Mouse (Mus musculus) Muller cell, postnatal 12 days (primary cell): ENCODE data around the gene Tox2.

Experiments
- DNase-seq: peaks from one replicate; pipeline ENCODE4 v3.0.0-alpha.2; 2015; ENCODE audit errors: inconsistent ontology term

Tox2 gene

GRCm38 (mm10) chr2:163205262-163205647 is 2.3 kb downstream of the Tox2 start:
- peak; percentile 29 for DNase-seq

DNA sequence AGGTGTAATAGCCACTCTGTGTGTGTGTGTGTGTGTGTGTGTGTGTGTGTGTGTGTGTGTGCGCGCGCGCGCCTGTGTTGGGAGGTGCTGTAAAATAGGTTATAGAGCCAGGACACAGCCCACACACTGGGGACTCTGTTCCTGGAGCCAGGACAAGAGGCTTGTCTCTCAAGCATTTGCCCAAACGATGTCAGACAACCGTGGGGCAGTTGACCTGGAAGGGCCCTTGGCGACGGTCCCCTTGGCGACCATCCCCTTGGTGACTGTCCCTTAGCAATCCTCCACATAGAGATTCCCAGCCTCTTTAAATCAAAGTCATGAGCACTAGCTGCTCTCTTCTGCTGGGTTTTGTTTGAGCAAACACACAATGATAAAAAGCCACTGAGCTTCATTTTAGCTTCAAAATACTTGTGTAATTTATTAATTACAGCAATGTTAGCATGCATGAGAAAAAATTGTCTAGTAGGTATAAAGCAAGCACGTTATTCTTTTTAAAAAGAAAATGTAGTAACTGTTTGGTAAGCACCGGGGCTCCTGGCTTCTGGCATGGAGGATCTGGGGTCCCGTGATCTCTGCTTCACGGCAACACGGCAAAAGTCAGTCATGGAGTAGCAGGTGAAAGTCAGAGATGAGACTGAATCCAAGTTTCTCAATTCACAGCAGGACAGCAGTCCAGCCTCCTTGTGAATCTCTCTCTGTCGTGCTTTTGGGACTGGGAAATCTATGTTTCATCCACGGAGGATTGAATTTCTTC is 3.0 kb downstream of the Tox2 start:
- peak; percentile 86 for DNase-seq

GRCm38 (mm10) chr2:163207315-163207714 is 4.4 kb downstream of the Tox2 start:
- no peak for DNase-seq

- DNase-seq: no peak
Observed at GRCm38 (mm10) chr2:163209139-163209538, 6.2 kb downstream of the Tox2 start.

GRCm38 (mm10) chr2:163213085-163213484 is 10.2 kb downstream of the Tox2 start:
- DNase-seq: no peak

DNA sequence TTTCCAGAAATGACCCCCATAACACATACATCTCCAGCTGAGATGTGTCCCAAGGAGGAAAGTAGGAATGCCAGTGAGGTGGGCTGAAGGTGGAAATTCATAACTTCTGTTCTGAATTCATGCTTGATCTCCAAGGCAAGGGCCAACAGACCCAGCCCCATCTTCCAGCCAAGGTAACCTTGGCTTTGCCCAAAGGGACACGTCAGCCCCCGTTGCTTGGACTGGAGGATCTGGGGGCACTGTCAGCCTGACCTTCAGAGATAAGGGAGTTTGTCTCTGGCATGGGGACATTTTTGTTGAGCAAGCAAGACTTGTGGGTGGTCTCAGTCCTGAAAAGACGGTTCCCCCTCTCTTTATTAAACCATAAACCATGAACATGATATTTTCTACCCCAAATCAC is 15.2 kb downstream of the Tox2 start:
- DNase-seq: no peak

GRCm38 (mm10) chr2:163218571-163218970 is 15.6 kb downstream of the Tox2 start:
- peak; percentile 48 for DNase-seq

- no peak for DNase-seq
Observed at GRCm38 (mm10) chr2:163219447-163219846, 16.5 kb downstream of the Tox2 start.

- DNase-seq: no peak
Observed at GRCm38 (mm10) chr2:163220706-163221105, 17.8 kb downstream of the Tox2 start.

DNA sequence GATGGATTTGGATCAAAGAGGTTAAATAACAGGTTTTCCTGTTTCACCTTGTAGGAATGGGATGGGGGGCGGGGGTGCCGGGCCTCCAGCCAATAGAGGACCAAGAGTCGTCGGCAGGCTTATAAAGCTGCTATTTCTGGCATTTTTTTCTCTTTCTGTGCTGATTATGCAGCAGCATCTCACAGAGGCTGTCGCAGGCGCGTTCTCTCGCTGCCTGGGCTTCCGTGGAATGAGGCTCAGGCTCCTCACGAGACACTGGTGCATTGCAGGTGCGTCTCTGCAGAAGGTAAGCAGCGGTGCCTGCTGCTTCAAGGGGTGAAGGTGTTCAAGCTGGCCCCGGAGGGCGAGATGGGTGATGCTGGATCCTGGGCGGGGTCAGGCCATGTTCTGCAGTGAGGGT is 22.4 kb downstream of the Tox2 start:
- no peak for DNase-seq

GRCm38 (mm10) chr2:163229050-163229449 is 26.1 kb downstream of the Tox2 start:
- DNase-seq: no peak

DNA sequence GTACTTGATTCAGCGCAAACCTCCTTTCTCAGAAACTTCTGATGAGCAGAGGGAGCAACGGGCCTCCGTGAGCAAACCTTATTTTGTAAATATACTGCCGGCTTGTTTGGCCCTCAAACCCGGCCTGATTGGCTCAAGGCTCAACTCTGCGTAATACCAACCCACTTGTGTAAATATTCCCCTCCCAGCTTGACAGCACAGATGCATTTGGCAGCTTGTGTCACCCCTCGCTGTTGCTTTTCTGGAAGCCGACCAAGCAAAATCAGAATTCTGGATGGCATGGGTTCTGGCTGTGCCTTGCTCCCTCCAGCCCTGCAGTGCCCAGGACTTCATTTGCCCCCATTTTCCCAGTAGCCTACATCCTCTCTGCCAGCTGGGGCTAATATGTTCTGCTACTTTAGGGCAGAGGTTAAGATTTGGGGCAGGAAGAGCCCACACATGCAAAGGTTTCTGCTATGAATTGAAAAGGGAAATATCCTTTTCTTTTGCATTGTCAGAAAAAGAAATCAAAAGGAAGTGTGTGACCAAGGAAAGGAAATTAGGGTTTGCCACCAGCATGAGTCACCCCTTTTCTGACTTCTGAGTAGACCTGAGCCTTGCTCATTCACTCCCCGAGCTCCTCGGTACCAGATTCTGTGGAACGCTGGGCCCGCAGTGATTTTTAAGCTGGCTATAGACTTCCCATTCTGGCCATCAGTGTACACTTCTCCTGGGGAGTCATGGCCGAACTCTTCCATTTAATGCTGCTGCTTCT is 29.0 kb downstream of the Tox2 start:
- DNase-seq: no peak

DNA sequence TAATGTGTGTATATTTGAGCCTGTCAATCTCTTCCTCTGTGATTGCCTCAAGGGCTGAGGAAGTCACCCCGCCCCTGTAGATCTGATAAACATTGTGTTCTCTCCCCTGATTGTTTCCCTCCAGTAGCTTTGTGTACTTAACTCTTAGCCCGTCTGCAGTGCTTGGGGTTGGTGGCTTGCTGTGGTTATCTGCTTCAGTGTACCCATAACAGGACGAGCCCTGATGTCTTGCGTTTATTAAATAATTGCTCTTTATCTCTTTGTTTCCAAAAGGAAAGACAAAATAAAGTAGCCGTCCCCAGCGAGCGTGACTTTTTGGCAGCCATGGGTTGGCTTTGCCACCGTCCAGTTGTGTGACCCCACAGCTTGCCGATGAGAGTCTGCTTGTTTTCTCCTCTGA is 30.7 kb downstream of the Tox2 start:
- no peak for DNase-seq

DNA sequence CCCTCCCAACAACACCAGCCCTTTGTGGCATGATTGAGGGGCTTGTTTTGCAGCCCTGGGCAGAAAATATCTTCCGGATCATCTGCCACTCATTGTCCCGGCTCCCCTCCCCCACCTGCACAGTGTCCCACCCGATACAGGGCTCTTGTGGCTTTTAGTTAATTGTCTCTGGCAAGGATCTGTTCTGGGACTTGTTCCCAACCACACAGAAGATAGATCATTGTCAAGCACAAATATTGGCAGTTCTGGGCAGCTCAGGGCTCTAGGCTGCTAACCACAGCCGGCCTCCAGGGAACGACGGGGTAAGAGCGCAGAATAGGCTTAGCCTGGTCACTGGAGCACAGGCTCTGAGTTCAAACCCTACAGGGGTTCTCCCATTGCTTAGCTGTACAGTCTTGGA is 33.1 kb downstream of the Tox2 start:
- DNase-seq: peak; percentile 93

DNA sequence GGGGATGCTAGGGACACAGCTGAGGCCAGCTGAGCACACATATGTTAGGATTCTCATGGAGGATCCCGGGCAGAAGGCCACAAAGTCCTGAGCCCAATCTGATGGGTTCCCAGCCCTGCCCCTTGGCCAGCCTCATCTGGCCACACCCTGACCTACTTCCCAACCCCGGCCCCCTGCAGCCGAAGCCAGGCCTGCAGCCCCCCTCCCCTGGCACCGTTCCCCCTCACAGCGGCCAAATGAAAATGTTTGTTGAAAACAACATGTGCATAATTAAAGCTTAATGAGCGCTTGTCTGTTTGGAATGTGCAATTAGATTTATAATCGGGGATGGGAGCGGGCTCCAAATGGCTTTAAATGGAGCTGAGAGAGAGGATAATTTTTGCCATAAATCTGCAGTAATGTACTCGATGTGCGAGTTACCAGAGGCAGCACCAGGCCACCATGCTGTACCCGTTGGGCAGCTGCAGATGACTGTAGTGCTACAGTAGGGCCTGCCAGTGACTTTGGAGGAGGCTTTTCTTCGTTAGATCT is 35.1 kb downstream of the Tox2 start:
- DNase-seq: peak; percentile 74

GRCm38 (mm10) chr2:163239945-163240344 is 37.0 kb downstream of the Tox2 start:
- DNase-seq: no peak

GRCm38 (mm10) chr2:163241867-163242266 is 38.9 kb downstream of the Tox2 start:
- no peak for DNase-seq

DNA sequence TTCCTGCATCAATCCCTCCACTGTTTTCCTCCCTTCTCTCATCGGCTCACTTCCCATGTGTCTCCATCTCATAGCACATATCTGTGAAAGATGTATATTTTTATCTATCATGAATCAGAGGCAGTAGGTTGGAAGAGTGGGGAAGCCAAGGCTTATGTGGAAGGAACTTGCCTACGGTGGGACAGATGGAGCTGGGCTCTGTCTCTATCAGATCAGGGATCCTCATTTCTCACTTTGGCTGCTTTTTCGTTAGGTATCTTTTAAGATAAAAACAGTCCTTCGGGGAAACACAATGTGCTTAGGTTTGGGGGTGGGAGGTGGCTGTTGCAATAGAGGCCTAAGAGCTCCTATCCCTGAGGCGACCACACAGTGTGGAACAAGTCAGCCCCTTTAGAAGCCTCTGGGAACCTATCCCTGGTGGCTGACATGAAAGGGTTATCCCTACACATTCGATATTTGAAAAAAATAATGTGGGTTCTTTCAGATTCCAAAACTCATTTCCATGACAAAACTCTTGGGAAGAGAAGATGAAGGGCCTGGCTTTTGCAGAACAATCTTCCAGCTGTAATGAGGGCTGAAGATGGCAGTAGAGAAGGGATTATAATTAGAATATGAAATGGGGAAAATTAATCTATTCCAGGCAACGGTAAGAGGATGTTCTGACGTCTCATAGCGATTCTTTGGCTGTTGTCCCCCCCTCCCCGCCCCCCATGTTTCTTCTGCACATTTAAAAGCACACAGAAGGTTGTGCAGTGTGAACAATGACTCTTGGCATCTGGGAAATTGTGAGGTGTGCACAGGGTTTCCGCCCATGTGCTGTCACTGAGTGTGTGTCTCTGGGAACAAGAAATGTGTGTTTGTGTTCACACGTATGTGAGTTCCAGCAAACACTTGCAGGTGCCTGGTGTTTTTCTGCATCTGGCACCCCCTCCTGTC is 41.3 kb downstream of the Tox2 start:
- no peak for DNase-seq

DNA sequence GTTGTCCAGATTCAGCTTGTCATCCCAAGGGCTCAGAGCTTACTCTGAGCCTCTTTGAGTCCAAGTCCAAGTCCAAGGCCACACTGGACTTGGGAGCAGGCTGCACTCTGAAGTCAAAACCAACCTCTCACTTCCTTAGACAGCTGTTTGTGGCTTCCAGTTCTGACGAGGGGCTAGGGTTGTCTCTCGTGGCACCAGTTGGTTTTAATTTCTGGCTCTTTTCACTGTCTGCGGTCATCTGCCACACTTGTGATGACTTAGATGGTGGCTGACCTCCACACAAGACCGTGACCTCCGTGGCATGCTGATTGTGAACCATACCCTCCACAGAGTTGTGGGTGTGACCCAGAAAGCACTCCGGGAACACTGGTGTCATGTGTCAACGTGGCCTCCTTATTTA is 46.0 kb downstream of the Tox2 start:
- no peak for DNase-seq

GRCm38 (mm10) chr2:163252645-163253044 is 49.7 kb downstream of the Tox2 start:
- DNase-seq: no peak

GRCm38 (mm10) chr2:163253248-163254099 is 50.5 kb downstream of the Tox2 start:
- DNase-seq: no peak
